In genomic region chr11:81601736-81602135, GRCm38 (mm10) we compare ENCODE assay signal across 21 mouse cellular contexts.
DNase-seq lines count a peak whose midpoint lies in the region; ATAC-seq and TF ChIP-seq lines count a peak whose summit lies in the region.
"Had no signal": no experiment of that assay in that cellular context is flagged by ENCODE, and none has a peak within 500 bp of the region (broad histone marks: within the 10 kb centered on the region; RNA-seq: fewer than 3 reads in every experiment).

No protein-coding gene starts in this region.

- H3K27ac ChIP-seq in forebrain, embryonic 11.5 days (ENCODE audit: low read depth, low read length), result no peak overlapping the region
- H3K27ac ChIP-seq in forebrain, postnatal 0 days (ENCODE audit: low read depth, low read length), result no peak overlapping the region
- no peak overlapping the region for H3K27ac ChIP-seq in heart, embryonic 10.5 days
- H3K27ac ChIP-seq in intestine, embryonic 14.5 days (ENCODE audit: low read depth), result no peak overlapping the region
- H3K27ac ChIP-seq in intestine, embryonic 15.5 days, result no peak overlapping the region
- no peak overlapping the region for H3K27ac ChIP-seq in midbrain, embryonic 11.5 days (ENCODE audit: low read depth, low read length)
- no peak overlapping the region for H3K27ac ChIP-seq in midbrain, embryonic 13.5 days

- WGBS in forebrain, embryonic 11.5 days, result 94% methylated on average over 5 of the region's 5 CpGs
- WGBS in forebrain, postnatal 0 days, result 98% methylated on average over 5 of the region's 5 CpGs
- WGBS in heart, embryonic 10.5 days, result 91% methylated on average over 5 of the region's 5 CpGs
- WGBS in intestine, embryonic 14.5 days, result 94% methylated on average over 5 of the region's 5 CpGs
- whole genome bisulfite sequencing in intestine, embryonic 15.5 days, result 96% methylated on average over 5 of the region's 5 CpGs
- WGBS in midbrain, embryonic 11.5 days, result 98% methylated on average over 5 of the region's 5 CpGs
- WGBS in midbrain, embryonic 13.5 days, result 96% methylated on average over 5 of the region's 5 CpGs

- DNase-seq in forebrain, embryonic 11.5 days (ENCODE audit: low spot score), result peak; percentile 32
- no peak for DNase-seq in forebrain, postnatal 0 days
- peak; percentile 36 for DNase-seq in heart, embryonic 10.5 days (ENCODE audit: low spot score)
- no peak for DNase-seq in heart, adult 18-20 months
- peak; percentile 35 for DNase-seq in intestine, embryonic 14.5 days (ENCODE audit: low spot score)
- peak; percentile 57 for DNase-seq in midbrain, embryonic 11.5 days (ENCODE audit: low spot score, missing footprints)
- DNase-seq: adrenal gland, adult 2 months; adrenal gland, adult 8-10 months; adrenal gland, postnatal 10 days; adrenal gland, postnatal 14 days; adrenal gland, postnatal 25 days; adrenal gland, postnatal 36 days; B cell, adult 2 months; cerebellum, adult 11 months; cerebellum, adult 11-12 months had no signal

- TF ChIP-seq CTCF in forebrain, postnatal 0 days (IDR thresholded peaks at IDR 0.05; ENCODE audit: low read depth), result no peak

- H3K4me3 ChIP-seq in forebrain, embryonic 11.5 days (ENCODE audit: low read depth, low read length), result no peak overlapping the region
- H3K4me3 ChIP-seq in forebrain, postnatal 0 days (ENCODE audit: low read depth, low read length), result no peak overlapping the region
- H3K4me3 ChIP-seq in heart, embryonic 10.5 days, result no peak overlapping the region
- no peak overlapping the region for H3K4me3 ChIP-seq in intestine, embryonic 14.5 days (ENCODE audit: low read depth, low read length)
- H3K4me3 ChIP-seq in intestine, embryonic 15.5 days (replicated peaks), result no peak overlapping the region
- H3K4me3 ChIP-seq in midbrain, embryonic 11.5 days (ENCODE audit: low read depth, low read length), result no peak overlapping the region
- H3K4me3 ChIP-seq in midbrain, embryonic 13.5 days (replicated peaks), result no peak overlapping the region

- no peak for ATAC-seq in forebrain, embryonic 11.5 days (replicated peaks; ENCODE audit: low FRiP score)
- ATAC-seq in forebrain, postnatal 0 days, result no peak
- no peak for ATAC-seq in intestine, embryonic 14.5 days (replicated peaks; ENCODE audit: low FRiP score, low TSS enrichment, low read depth)
- no peak for ATAC-seq in intestine, embryonic 15.5 days
- ATAC-seq in midbrain, embryonic 11.5 days (ENCODE audit: low FRiP score), result no peak
- ATAC-seq in midbrain, embryonic 13.5 days, result no peak
- ATAC-seq: activated CD4-positive, CD25-positive, alpha-beta regulatory T cell, adult 4 months; CD4-positive, CD25-positive, alpha-beta regulatory T cell, adult 4 months; Patski had no signal

- no peak overlapping the region for H3K9ac ChIP-seq in forebrain, embryonic 11.5 days (ENCODE audit: low read length)
- no peak overlapping the region for H3K9ac ChIP-seq in forebrain, postnatal 0 days
- H3K9ac ChIP-seq in intestine, embryonic 14.5 days (ENCODE audit: low read length), result no peak overlapping the region
- H3K9ac ChIP-seq in intestine, embryonic 15.5 days, result no peak overlapping the region
- no peak overlapping the region for H3K9ac ChIP-seq in midbrain, embryonic 11.5 days (ENCODE audit: low read length)
- H3K9ac ChIP-seq in midbrain, embryonic 13.5 days (replicated peaks), result no peak overlapping the region

- no peaks in the 10 kb centered on the region for H3K9me3 ChIP-seq in forebrain, embryonic 11.5 days (ENCODE audit: control insufficient read depth, low read length)
- H3K9me3 ChIP-seq in forebrain, postnatal 0 days (ENCODE audit: low read length), result no peaks in the 10 kb centered on the region
- H3K9me3 ChIP-seq in heart, embryonic 10.5 days, result no peaks in the 10 kb centered on the region
- no peaks in the 10 kb centered on the region for H3K9me3 ChIP-seq in intestine, embryonic 14.5 days (ENCODE audit: control insufficient read depth, low read length)
- no peaks in the 10 kb centered on the region for H3K9me3 ChIP-seq in intestine, embryonic 15.5 days
- no peaks in the 10 kb centered on the region for H3K9me3 ChIP-seq in midbrain, embryonic 11.5 days (ENCODE audit: control insufficient read depth, low read length)
- H3K9me3 ChIP-seq in midbrain, embryonic 13.5 days, result no peaks in the 10 kb centered on the region

- H3K27me3 ChIP-seq in forebrain, embryonic 11.5 days (ENCODE audit: control insufficient read depth, insufficient read depth, low read length), result no peaks in the 10 kb centered on the region
- no peaks in the 10 kb centered on the region; the same call in 1 of the 2 replicates for H3K27me3 ChIP-seq in forebrain, postnatal 0 days (ENCODE audit: insufficient read depth, low read length)
- H3K27me3 ChIP-seq in heart, embryonic 10.5 days (ENCODE audit: insufficient read depth, poor library complexity, severe bottlenecking), result no peaks in the 10 kb centered on the region
- no peaks in the 10 kb centered on the region for H3K27me3 ChIP-seq in intestine, embryonic 14.5 days (replicated peaks; ENCODE audit: control insufficient read depth, insufficient read depth, low read length)
- no peaks in the 10 kb centered on the region for H3K27me3 ChIP-seq in intestine, embryonic 15.5 days (replicated peaks)
- no peaks in the 10 kb centered on the region for H3K27me3 ChIP-seq in midbrain, embryonic 11.5 days (ENCODE audit: control insufficient read depth, insufficient read depth, low read length)
- no peaks in the 10 kb centered on the region for H3K27me3 ChIP-seq in midbrain, embryonic 13.5 days

- H3K4me1 ChIP-seq in forebrain, embryonic 11.5 days (replicated peaks; ENCODE audit: control insufficient read depth, insufficient read depth, low read length), result no peaks in the 10 kb centered on the region
- H3K4me1 ChIP-seq in forebrain, postnatal 0 days (ENCODE audit: insufficient read depth), result no peaks in the 10 kb centered on the region
- H3K4me1 ChIP-seq in heart, embryonic 10.5 days, result no peaks in the 10 kb centered on the region
- no peaks in the 10 kb centered on the region for H3K4me1 ChIP-seq in intestine, embryonic 14.5 days (replicated peaks; ENCODE audit: control insufficient read depth, insufficient read depth, low read length)
- H3K4me1 ChIP-seq in intestine, embryonic 15.5 days (replicated peaks), result no peaks in the 10 kb centered on the region
- no peaks in the 10 kb centered on the region for H3K4me1 ChIP-seq in midbrain, embryonic 11.5 days (ENCODE audit: control insufficient read depth, insufficient read depth, low read length)
- no peaks in the 10 kb centered on the region for H3K4me1 ChIP-seq in midbrain, embryonic 13.5 days (replicated peaks)

- no peaks in the 10 kb centered on the region for H3K36me3 ChIP-seq in forebrain, embryonic 11.5 days (ENCODE audit: control insufficient read depth, insufficient read depth, low read length)
- H3K36me3 ChIP-seq in forebrain, postnatal 0 days (ENCODE audit: insufficient read depth), result no peaks in the 10 kb centered on the region
- H3K36me3 ChIP-seq in heart, embryonic 10.5 days, result no peaks in the 10 kb centered on the region
- H3K36me3 ChIP-seq in intestine, embryonic 14.5 days (ENCODE audit: control insufficient read depth, insufficient read depth, low read length), result no peaks in the 10 kb centered on the region
- no peaks in the 10 kb centered on the region for H3K36me3 ChIP-seq in intestine, embryonic 15.5 days
- H3K36me3 ChIP-seq in midbrain, embryonic 11.5 days (ENCODE audit: control insufficient read depth, insufficient read depth, low read length), result no peaks in the 10 kb centered on the region
- H3K36me3 ChIP-seq in midbrain, embryonic 13.5 days, result no peaks in the 10 kb centered on the region
- H3K36me3 ChIP-seq: G1E had no signal

- no peak overlapping the region for H3K4me2 ChIP-seq in forebrain, embryonic 11.5 days (ENCODE audit: low read depth, low read length, severe bottlenecking)
- no peak overlapping the region for H3K4me2 ChIP-seq in forebrain, postnatal 0 days (ENCODE audit: low read depth)
- H3K4me2 ChIP-seq in intestine, embryonic 14.5 days (ENCODE audit: low read length), result no peak overlapping the region
- no peak overlapping the region for H3K4me2 ChIP-seq in intestine, embryonic 15.5 days (replicated peaks)
- no peak overlapping the region for H3K4me2 ChIP-seq in midbrain, embryonic 11.5 days
- H3K4me2 ChIP-seq in midbrain, embryonic 13.5 days (replicated peaks), result no peak overlapping the region

Comparison
In these comparisons a context has a peak if more than half of its experiments do, and no peak if none do; other contexts are left out.
1. DNase-seq: peak in forebrain, embryonic 11.5 days (single experiment), heart, embryonic 10.5 days (single experiment), intestine, embryonic 14.5 days (single experiment) and midbrain, embryonic 11.5 days (single experiment); none in forebrain, postnatal 0 days (single experiment) and heart, adult 18-20 months (0 of 2).